Mouse (Mus musculus): ENCODE results near the gene Ddx56. TPM values are rescaled to one million over a fixed set of nuclear protein-coding genes. Genes with fewer than 3 reads are reported as not detected.

Ddx56 gene
- total RNA-seq, 1 experiment from 2014 or later = 38.0 TPM

GRCm38 (mm10) chr11:6216834-6217233 lies 50.7 kb downstream of the Ddx56 start:
- ATAC-seq (replicated peaks in 1 of 2; ENCODE audit: insufficient read depth in 1 of 2, low FRiP score in 2 of 2, low TSS enrichment in 1 of 2, low read depth in 1 of 2, poor library complexity in 2 of 2, severe bottlenecking in 2 of 2) = no peak

Other genes with a start within 250 kb of the Ddx56 start
- gene Camk2b, start 201.4 kb downstream of the Ddx56 start, total RNA-seq (2017) = 1.7 and 3.4 TPM in 2 replicates
- 0.63 TPM in 1 of 2 replicates, not detected in the other for gene A730071L15Rik, start 67.7 kb downstream of the Ddx56 start, total RNA-seq (2017)
- 37.8 and 38.0 TPM in 2 replicates for gene Nudcd3, start 67.4 kb downstream of the Ddx56 start, total RNA-seq (2017)
- not detected in 2 replicates for gene Npc1l1, start 37.6 kb downstream of the Ddx56 start, total RNA-seq (2017)
- 50.3 and 67.4 TPM in 2 replicates for gene Tmed4, start 7.1 kb upstream of the Ddx56 start, total RNA-seq (2017)
- 71.7 and 94.2 TPM in 2 replicates for gene Ogdh, start 23.9 kb upstream of the Ddx56 start, total RNA-seq (2017)
- gene Zmiz2, start 121.3 kb upstream of the Ddx56 start, total RNA-seq (2017) = 11.1 and 14.8 TPM in 2 replicates
- gene Ppia, start 147.7 kb upstream of the Ddx56 start, total RNA-seq (2017) = 1,374 and 1,758 TPM in 2 replicates
- gene H2afv, start 176.7 kb upstream of the Ddx56 start, total RNA-seq (2017) = 138 and 152 TPM in 2 replicates
- gene Purb, start 208.1 kb upstream of the Ddx56 start, total RNA-seq (2017) = 75.8 and 78.8 TPM in 2 replicates